Mouse (Mus musculus): ENCODE measurements around the gene Ptprg.

Ptprg gene

DNA sequence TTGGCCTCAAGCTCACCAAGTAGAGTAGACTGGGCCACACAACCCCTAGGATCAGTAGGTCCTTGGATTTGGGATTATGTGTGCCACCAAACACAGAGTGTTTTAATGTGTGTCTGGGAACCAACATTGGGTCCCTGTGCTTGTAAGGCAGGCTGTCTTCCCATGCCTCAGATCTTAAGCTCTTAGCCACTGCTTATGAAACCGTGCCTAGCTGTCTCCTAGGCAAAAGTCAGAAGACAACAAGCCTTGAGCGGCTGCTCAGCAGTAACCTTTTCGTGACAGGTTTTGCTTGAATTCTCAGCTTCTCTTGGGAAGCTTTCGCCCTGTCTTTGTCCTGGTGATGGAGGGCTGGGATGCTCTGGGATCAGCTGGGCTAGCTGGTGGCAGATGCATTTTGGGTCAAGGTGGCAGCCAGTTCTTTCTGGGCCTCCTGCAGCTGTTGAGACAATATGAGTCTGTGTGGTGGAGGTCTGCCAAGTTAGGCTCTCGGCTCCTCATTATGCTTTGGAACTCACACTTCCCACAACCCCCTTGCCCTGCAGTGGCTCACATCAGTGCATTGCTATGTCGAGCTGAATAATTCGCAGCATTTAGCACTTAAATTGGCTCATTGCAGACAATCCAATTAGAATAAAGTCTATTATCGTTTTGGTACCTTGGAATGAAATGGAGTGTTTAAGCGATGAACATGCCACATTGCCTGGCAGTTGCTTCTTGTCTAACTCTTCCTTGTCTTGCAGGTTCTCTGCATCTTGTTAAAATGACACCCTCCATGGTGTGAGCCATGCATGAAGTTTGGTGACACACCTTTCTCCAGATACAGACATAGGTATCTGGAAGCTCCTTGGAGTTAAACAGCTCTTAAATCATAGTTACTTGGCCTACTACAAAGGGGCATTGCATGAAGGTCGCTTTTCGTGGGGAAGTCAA lies 321.9 kb downstream of the Ptprg start:
- peak; percentile 49 to 66 for DNase-seq (ENCODE audit: low spot score in 2 of 2)

DNA sequence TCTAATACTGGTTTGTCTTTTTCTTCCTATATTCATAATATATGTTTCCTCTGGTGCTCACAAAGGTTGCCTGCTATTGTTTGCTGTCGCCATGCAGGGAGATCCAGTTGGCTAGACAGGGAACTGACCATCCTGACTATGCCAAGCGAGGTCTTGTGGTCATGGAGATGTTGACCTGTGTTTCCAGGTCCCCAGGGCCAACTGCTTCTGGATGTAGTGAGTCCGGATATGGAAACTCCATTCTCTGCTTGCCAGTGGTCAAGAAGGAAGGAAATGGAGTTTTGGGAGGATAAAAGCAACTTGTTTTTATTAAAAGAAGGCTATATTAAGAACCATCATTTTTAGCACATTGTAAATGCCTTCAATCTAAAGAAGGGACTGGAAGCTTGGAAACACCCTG lies 327.8 kb downstream of the Ptprg start:
- DNase-seq (ENCODE audit: low spot score in 2 of 2) = no peak

GRCm38 (mm10) chr14:11883142-11883921 lies 330.0 kb downstream of the Ptprg start:
- peak in 1 of 2 experiments; percentile 24 for DNase-seq (ENCODE audit: low spot score in 2 of 2)

- DNase-seq (ENCODE audit: low spot score in 2 of 2) = no peak
Measured at GRCm38 (mm10) chr14:11883995-11884394, 330.7 kb downstream of the Ptprg start.

DNA sequence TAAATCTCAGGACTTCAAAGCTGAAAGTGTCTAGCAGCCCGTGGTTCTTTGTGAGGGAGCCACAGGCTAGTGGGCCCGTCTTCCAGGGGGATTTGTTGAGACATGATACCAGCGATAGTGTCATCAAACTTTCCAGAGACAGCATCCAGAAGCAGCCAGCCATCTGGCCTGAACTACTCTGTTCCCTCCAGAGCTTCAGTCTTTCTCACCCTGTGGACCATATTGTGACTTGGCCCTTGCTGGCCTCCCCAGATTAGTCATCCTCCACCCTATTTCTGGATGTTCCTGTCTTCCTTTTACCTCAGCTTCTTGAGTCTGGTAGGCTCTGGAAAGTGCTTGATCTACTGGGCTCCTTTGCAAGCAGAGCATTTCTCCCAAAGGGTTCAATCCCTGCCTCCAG lies 333.1 kb downstream of the Ptprg start:
- no peak for DNase-seq (ENCODE audit: low spot score in 2 of 2)

DNA sequence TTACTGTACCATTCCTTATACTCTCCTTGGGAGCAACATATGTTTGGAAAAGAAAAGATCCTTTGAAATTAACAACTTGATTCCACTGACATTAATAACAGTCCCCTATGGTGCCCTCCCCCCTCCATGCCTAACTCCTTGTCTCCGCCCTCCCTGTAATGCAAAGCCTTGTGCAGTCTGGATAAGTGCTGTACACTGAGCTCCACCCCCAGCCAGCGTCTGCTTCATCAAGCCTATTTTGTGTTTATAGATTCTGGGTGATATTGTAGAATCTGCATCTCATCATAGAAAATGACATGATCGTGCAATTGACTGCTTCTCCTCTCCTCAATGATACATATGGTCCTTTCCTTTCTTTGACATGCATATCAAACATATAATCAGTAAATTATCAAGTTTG lies 337.6 kb downstream of the Ptprg start:
- DNase-seq (ENCODE audit: low spot score in 2 of 2) = no peak

GRCm38 (mm10) chr14:11892621-11893020 lies 339.3 kb downstream of the Ptprg start:
- no peak for DNase-seq (ENCODE audit: low spot score in 2 of 2)

GRCm38 (mm10) chr14:11895486-11895885 lies 342.2 kb downstream of the Ptprg start:
- DNase-seq (ENCODE audit: low spot score in 2 of 2) = peak; percentile 26 to 37

GRCm38 (mm10) chr14:11902794-11903193 lies 349.5 kb downstream of the Ptprg start:
- no peak for DNase-seq (ENCODE audit: low spot score in 2 of 2)

GRCm38 (mm10) chr14:11906130-11906675 lies 352.9 kb downstream of the Ptprg start:
- no peak for DNase-seq (ENCODE audit: low spot score in 2 of 2)

GRCm38 (mm10) chr14:11912253-11912652 lies 358.9 kb downstream of the Ptprg start:
- no peak for DNase-seq (ENCODE audit: low spot score in 2 of 2)

GRCm38 (mm10) chr14:11917225-11917624 lies 363.9 kb downstream of the Ptprg start:
- DNase-seq (ENCODE audit: low spot score in 2 of 2) = no peak

GRCm38 (mm10) chr14:11928545-11928944 lies 375.2 kb downstream of the Ptprg start:
- DNase-seq (ENCODE audit: low spot score in 2 of 2) = no peak

- no peak for DNase-seq (ENCODE audit: low spot score in 2 of 2)
Measured at GRCm38 (mm10) chr14:11932517-11932916, 379.2 kb downstream of the Ptprg start.

- DNase-seq (ENCODE audit: low spot score in 2 of 2) = no peak
Measured at GRCm38 (mm10) chr14:11934556-11934955, 381.2 kb downstream of the Ptprg start.

GRCm38 (mm10) chr14:11935281-11935680 lies 381.9 kb downstream of the Ptprg start:
- no peak for DNase-seq (ENCODE audit: low spot score in 2 of 2)

- no peak for DNase-seq (ENCODE audit: low spot score in 2 of 2)
Measured at GRCm38 (mm10) chr14:11935698-11936097, 382.4 kb downstream of the Ptprg start.

DNA sequence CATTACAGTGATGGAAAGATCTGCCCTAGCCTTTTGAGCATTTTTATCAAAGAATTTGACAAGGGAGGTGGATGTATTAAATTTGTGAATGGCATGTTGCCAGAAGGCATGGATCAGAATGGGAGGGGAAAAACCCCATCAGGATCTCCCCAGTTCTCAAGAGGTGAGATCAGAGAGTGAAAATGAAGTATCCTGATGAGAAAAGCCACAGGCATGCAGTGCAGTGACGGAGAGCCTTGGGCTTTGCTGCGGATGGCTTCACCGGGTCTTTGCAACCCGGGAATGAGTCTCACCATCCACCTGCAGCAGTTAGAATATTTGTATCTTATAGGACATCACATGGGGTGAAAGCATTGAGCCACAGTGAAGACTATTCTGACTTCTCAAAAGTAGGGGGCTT lies 385.6 kb downstream of the Ptprg start:
- DNase-seq (ENCODE audit: low spot score in 2 of 2) = no peak

- DNase-seq (ENCODE audit: low spot score in 2 of 2) = no peak
Measured at GRCm38 (mm10) chr14:11941989-11942514, 388.7 kb downstream of the Ptprg start.

- DNase-seq (ENCODE audit: low spot score in 2 of 2) = no peak
Measured at GRCm38 (mm10) chr14:11950379-11950778, 397.0 kb downstream of the Ptprg start.

DNA sequence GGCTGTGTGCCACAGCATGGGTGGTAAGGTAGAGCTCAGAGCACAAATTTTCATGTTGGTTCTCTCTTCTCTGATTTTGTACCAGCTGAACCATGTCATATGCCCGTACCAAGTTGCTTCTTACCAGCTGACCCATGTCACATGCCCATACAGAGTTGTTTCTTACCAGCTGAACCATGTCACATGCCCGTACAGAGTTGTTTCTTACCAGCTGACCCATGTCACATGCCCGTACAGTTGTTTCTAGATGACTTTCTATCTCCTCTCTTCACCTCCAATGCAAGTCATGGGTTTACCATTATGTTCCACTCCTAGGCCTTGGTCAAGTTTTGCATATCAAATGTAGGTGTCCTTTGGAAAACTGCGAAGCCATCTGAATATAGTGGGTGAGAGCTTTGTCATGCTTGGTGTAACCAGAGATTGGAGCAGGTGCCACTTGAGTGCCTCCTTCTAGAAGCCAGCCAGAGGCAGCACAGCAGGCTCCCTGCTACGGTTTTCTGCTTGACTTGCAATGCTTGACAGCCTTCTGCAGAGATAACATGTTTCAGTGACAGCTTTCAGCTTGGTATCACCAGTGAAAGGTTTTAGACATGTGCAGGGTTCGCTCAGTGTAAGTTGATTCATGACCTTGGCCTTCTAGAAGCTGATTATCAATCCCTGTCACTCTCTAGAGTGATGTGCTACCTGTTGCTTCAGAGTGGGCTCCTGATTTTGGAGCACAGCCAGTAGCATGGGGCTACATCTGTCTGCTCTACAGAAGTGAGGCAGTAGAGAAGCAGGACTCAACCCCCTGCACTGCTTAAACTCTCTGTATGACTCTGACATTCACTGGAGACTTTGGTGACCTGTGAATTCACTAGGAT lies 401.9 kb downstream of the Ptprg start:
- DNase-seq (ENCODE audit: low spot score in 2 of 2) = no peak
